Mouse (Mus musculus) liver, adult (tissue): Measurements from ENCODE around the gene Bcas3.

ENCODE experiments used
- GATA4 ChIP-seq: IDR thresholded peaks from 2 replicates; pipeline ENCODE4 v1.6.1; 2014; ENCODE audit warnings: mild to moderate bottlenecking, low read length; ENCODE audit not compliant: insufficient replicate concordance

The Bcas3 gene

GRCm38 (mm10) chr11:85638696-85639495 lies 285.9 kb downstream of the Bcas3 start:
- no peak for TF ChIP-seq GATA4

GRCm38 (mm10) chr11:85640659-85641058 lies 287.7 kb downstream of the Bcas3 start:
- TF ChIP-seq GATA4 = no peak

GRCm38 (mm10) chr11:85641486-85641885 lies 288.5 kb downstream of the Bcas3 start:
- TF ChIP-seq GATA4 = no peak

- no peak for TF ChIP-seq GATA4
Measured at GRCm38 (mm10) chr11:85642591-85642990, 289.6 kb downstream of the Bcas3 start.

- no peak for TF ChIP-seq GATA4
Measured at GRCm38 (mm10) chr11:85643025-85643424, 290.1 kb downstream of the Bcas3 start.

- TF ChIP-seq GATA4 = no peak
Measured at GRCm38 (mm10) chr11:85643479-85644000, 290.6 kb downstream of the Bcas3 start.

GRCm38 (mm10) chr11:85644027-85644747 lies 291.2 kb downstream of the Bcas3 start:
- TF ChIP-seq GATA4 = no peak

- TF ChIP-seq GATA4 = no peak
Measured at GRCm38 (mm10) chr11:85644748-85645060, 291.7 kb downstream of the Bcas3 start.

- no peak for TF ChIP-seq GATA4
Measured at GRCm38 (mm10) chr11:85645152-85645835, 292.3 kb downstream of the Bcas3 start.

GRCm38 (mm10) chr11:85648893-85649292 lies 295.9 kb downstream of the Bcas3 start:
- TF ChIP-seq GATA4 = no peak

- no peak for TF ChIP-seq GATA4
Measured at GRCm38 (mm10) chr11:85649373-85649772, 296.4 kb downstream of the Bcas3 start.

- TF ChIP-seq GATA4 = no peak
Measured at GRCm38 (mm10) chr11:85657471-85657870, 304.5 kb downstream of the Bcas3 start.

GRCm38 (mm10) chr11:85660304-85660703 lies 307.3 kb downstream of the Bcas3 start:
- TF ChIP-seq GATA4 = peak; percentile 76; the same call in 1 of the 2 replicates

GRCm38 (mm10) chr11:85667176-85667575 lies 314.2 kb downstream of the Bcas3 start:
- no peak for TF ChIP-seq GATA4

- TF ChIP-seq GATA4 = no peak
Measured at GRCm38 (mm10) chr11:85667741-85668140, 314.8 kb downstream of the Bcas3 start.
